ENCODE assay signal across 13 mouse cellular contexts in the genomic region with DNA sequence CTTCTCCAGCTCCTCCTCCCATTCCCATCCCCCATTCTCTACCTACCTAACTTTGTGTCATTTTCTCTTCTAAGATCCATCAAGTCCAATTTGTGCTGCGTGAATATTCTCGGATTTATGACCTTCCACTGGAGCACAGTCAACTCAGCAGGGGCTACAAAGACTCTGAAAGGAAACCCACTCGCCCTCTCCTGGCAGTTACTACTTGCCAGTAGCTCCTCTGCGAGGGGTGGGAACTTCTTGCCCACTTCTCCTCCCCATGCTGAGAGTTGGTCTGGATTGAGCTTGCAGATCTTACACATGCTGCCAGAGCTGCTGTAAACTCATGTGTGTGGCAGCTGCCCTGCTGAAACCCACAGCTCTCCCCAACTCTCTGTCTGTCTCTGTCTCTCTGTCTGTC. TPM values are rescaled to one million over a fixed set of nuclear protein-coding genes. Genes with fewer than 3 reads are reported as not detected.
A peak's percentile ranks its signal among the peaks of the same experiment; 100 is the strongest.
DNase-seq lines count a peak whose midpoint lies in the region; ATAC-seq and TF ChIP-seq lines count a peak whose summit lies in the region.
"Had no signal": no experiment of that assay in that cellular context is flagged by ENCODE, and none has a peak within 500 bp of the region (broad histone marks: within the 10 kb centered on the region; RNA-seq: fewer than 3 reads in every experiment).

No protein-coding gene starts in this region.

- WGBS in heart, embryonic 10.5 days: 47% methylated on average over 4 of the region's 4 CpGs
- 38% methylated on average over 4 of the region's 4 CpGs for WGBS in embryonic facial prominence, embryonic 14.5 days
- 27% methylated on average over 4 of the region's 4 CpGs for WGBS in midbrain, embryonic 14.5 days
- 55% methylated on average over 4 of the region's 4 CpGs for WGBS in lung, adult 2 months

- no peak overlapping the region for H3K4me2 ChIP-seq in embryonic facial prominence, embryonic 14.5 days (ENCODE audit: low read depth, low read length)
- H3K4me2 ChIP-seq in midbrain, embryonic 14.5 days (ENCODE audit: low read length): 0 out of 2 replicates have a peak overlapping the region, but pooled peaks have one; percentile 8
- H3K4me2 ChIP-seq: kidney, embryonic 15.5 days; limb, embryonic 12.5 days; lung, embryonic 15.5 days had no signal

- H3K27ac ChIP-seq in heart, embryonic 10.5 days: no peak overlapping the region
- no peak overlapping the region for H3K27ac ChIP-seq in embryonic facial prominence, embryonic 14.5 days (replicated peaks; ENCODE audit: low read depth, low read length)
- 0 out of 2 replicates have a peak overlapping the region, but pooled peaks have one; percentile 4 for H3K27ac ChIP-seq in midbrain, embryonic 14.5 days (replicated peaks; ENCODE audit: low read depth, low read length)
- H3K27ac ChIP-seq: gastrocnemius, adult 2 months; heart, adult 2 months; kidney, embryonic 15.5 days; limb, embryonic 12.5 days; lung, embryonic 15.5 days had no signal

- ATAC-seq in embryonic facial prominence, embryonic 14.5 days (ENCODE audit: low read depth): no peak
- no peak for ATAC-seq in midbrain, embryonic 14.5 days (ENCODE audit: low FRiP score, low TSS enrichment)

- DNase-seq in heart, adult 11 months: peak; percentile 29
- no peak for DNase-seq in heart, embryonic 10.5 days (ENCODE audit: low spot score)
- DNase-seq in ES-CJ7 (ENCODE audit: low read depth, low spot score) (peak; percentile 20), adipocyte (ENCODE audit: low spot score) (no peak)
- peak; percentile 14 for DNase-seq in embryonic facial prominence, embryonic 14.5 days (ENCODE audit: low spot score)
- DNase-seq in midbrain, embryonic 14.5 days: peak; percentile 29
- no peak for DNase-seq in lung, adult 2 months
- DNase-seq: cerebellum, adult 2 months; gastrocnemius, adult 2 months; heart, adult 2 months had no signal

- peaks cover 12% of the 10 kb centered on the region for H3K4me1 ChIP-seq in heart, embryonic 10.5 days
- peaks cover 8% of the 10 kb centered on the region for H3K4me1 ChIP-seq in embryonic facial prominence, embryonic 14.5 days (ENCODE audit: control insufficient read depth, insufficient read depth, low read length)
- H3K4me1 ChIP-seq in midbrain, embryonic 14.5 days (ENCODE audit: control insufficient read depth, insufficient read depth, low read length): peaks cover 18% of the 10 kb centered on the region
- no peaks in the 10 kb centered on the region for H3K4me1 ChIP-seq in lung, adult 2 months (ENCODE audit: control insufficient read depth, insufficient read depth, low read length)

- TF ChIP-seq CTCF in lung, adult 2 months (IDR thresholded peaks at IDR 0.05; ENCODE audit: insufficient read depth, low read length): no peak

- no peak overlapping the region for H3K4me3 ChIP-seq in heart, embryonic 10.5 days
- no peak overlapping the region for H3K4me3 ChIP-seq in embryonic facial prominence, embryonic 14.5 days (ENCODE audit: low read depth, low read length)
- no peak overlapping the region for H3K4me3 ChIP-seq in midbrain, embryonic 14.5 days (replicated peaks; ENCODE audit: low read depth, low read length)
- no peak overlapping the region for H3K4me3 ChIP-seq in lung, adult 2 months (replicated peaks; ENCODE audit: extremely low read depth, low read depth, low read length)
- H3K4me3 ChIP-seq: gastrocnemius, adult 2 months; heart, adult 2 months; kidney, embryonic 15.5 days; limb, embryonic 12.5 days; lung, embryonic 15.5 days had no signal

- H3K36me3 ChIP-seq in heart, embryonic 10.5 days: no peaks in the 10 kb centered on the region
- no peaks in the 10 kb centered on the region for H3K36me3 ChIP-seq in embryonic facial prominence, embryonic 14.5 days (ENCODE audit: control insufficient read depth, insufficient read depth, low read length)
- no peaks in the 10 kb centered on the region for H3K36me3 ChIP-seq in midbrain, embryonic 14.5 days (ENCODE audit: control insufficient read depth, insufficient read depth, low read length)
- H3K36me3 ChIP-seq: kidney, embryonic 15.5 days; limb, embryonic 12.5 days; lung, embryonic 15.5 days had no signal

- no peaks in the 10 kb centered on the region for H3K9me3 ChIP-seq in heart, embryonic 10.5 days
- H3K9me3 ChIP-seq in embryonic facial prominence, embryonic 14.5 days (ENCODE audit: control insufficient read depth, low read length): no peaks in the 10 kb centered on the region
- no peaks in the 10 kb centered on the region for H3K9me3 ChIP-seq in midbrain, embryonic 14.5 days (ENCODE audit: control insufficient read depth, low read length)
- H3K9me3 ChIP-seq: kidney, embryonic 15.5 days; limb, embryonic 12.5 days; lung, embryonic 15.5 days had no signal

- H3K27me3 ChIP-seq in heart, embryonic 10.5 days (ENCODE audit: insufficient read depth, poor library complexity, severe bottlenecking): no peaks in the 10 kb centered on the region
- no peaks in the 10 kb centered on the region for H3K27me3 ChIP-seq in embryonic facial prominence, embryonic 14.5 days (replicated peaks; ENCODE audit: control insufficient read depth, insufficient read depth, low read length)
- H3K27me3 ChIP-seq in midbrain, embryonic 14.5 days (ENCODE audit: control insufficient read depth, insufficient read depth, low read length): no peaks in the 10 kb centered on the region
- H3K27me3 ChIP-seq: limb, embryonic 12.5 days had no signal

- H3K9ac ChIP-seq in embryonic facial prominence, embryonic 14.5 days (ENCODE audit: low read depth, low read length): no peak overlapping the region
- no peak overlapping the region for H3K9ac ChIP-seq in midbrain, embryonic 14.5 days (replicated peaks; ENCODE audit: low read length)
- H3K9ac ChIP-seq: kidney, embryonic 15.5 days; limb, embryonic 12.5 days; lung, embryonic 15.5 days had no signal

- TF ChIP-seq POLR2A in lung, adult 2 months (IDR thresholded peaks at IDR 0.05; ENCODE audit: borderline replicate concordance, extremely low read depth, low read depth, low read length): no peak

RNA-seq across cellular contexts. Expression of a gene that starts 57.1 kb away (rescaled TPM):
- polyA plus RNA-seq in heart, embryonic 10.5 days (2016; fragmentation: Nextera tagmentation; extraction: Ambion mirVana): 64.8 and 85.9 TPM in 2 replicates
- polyA plus RNA-seq in embryonic facial prominence, embryonic 14.5 days (2014; fragmentation: Nextera tagmentation; extraction: Ambion mirVana): 74.3 and 81.3 TPM in 2 replicates
- polyA plus RNA-seq in midbrain, embryonic 14.5 days (2014; fragmentation: Nextera tagmentation; extraction: Ambion mirVana): 82.0 and 83.9 TPM in 2 replicates
- polyA plus RNA-seq in lung, adult 2 months (2012; rRNA removed): 212 and 283 TPM in 2 replicates

Comparison
In these comparisons a context has a peak if more than half of its experiments do, and no peak if none do; other contexts are left out.
1. DNase-seq: peak in heart, adult 11 months (single experiment), ES-CJ7 (single experiment), embryonic facial prominence, embryonic 14.5 days (single experiment) and midbrain, embryonic 14.5 days (single experiment); none in heart, embryonic 10.5 days (single experiment), adipocyte (single experiment) and lung, adult 2 months (single experiment).